Mouse (Mus musculus) kidney, embryonic 14.5 days (tissue): Measurements from ENCODE around the gene Gclc. TPM values are rescaled to one million over a fixed set of nuclear protein-coding genes. Genes with fewer than 3 reads are reported as not detected.

ENCODE experiments used
- ATAC-seq: fragments of 200-750 bp; cut with Nextera tagmentation; 2 replicates; pipeline ENCODE4 v1.8.0; 2017; ENCODE audit warnings: moderate number of reproducible peaks, mild to moderate bottlenecking, moderate TSS enrichment, moderate library complexity; ENCODE audit not compliant: low FRiP score, low TSS enrichment
- H3K27ac ChIP-seq: fragments of 300-500 bp; sonication (generic); 2 replicates; pipeline ENCODE4 v1.5.1; 2014; ENCODE audit warnings: low read depth, mild to moderate bottlenecking, low read length, moderate library complexity, mixed read lengths
- H3K27me3 ChIP-seq: fragments of 300-500 bp; sonication (generic); 2 replicates; pipeline ENCODE4 v1.6.1; 2014; ENCODE audit warnings: mild to moderate bottlenecking, low read length; ENCODE audit not compliant: control insufficient read depth, insufficient read depth
- H3K36me3 ChIP-seq: fragments of 300-500 bp; sonication (generic); 2 replicates; pipeline ENCODE4 v1.6.1; 2014; ENCODE audit warnings: low read length, mixed read lengths; ENCODE audit not compliant: control insufficient read depth, insufficient read depth
- H3K4me1 ChIP-seq: fragments of 300-500 bp; sonication (generic); 2 replicates; pipeline ENCODE4 v1.6.1; 2014; ENCODE audit warnings: low read length, mixed read lengths; ENCODE audit not compliant: control insufficient read depth, insufficient read depth
- H3K4me2 ChIP-seq: fragments of 300-500 bp; sonication (generic); replicated peaks from 2 replicates; pipeline ENCODE4 v1.6.1; 2014; ENCODE audit warnings: low read depth, mild to moderate bottlenecking, low read length
- H3K4me3 ChIP-seq: fragments of 300-500 bp; sonication (generic); 2 replicates; pipeline ENCODE4 v1.5.1; 2014; ENCODE audit warnings: mild to moderate bottlenecking, low read length
- H3K9ac ChIP-seq: fragments of 300-500 bp; sonication (generic); 2 replicates; pipeline ENCODE4 v1.6.1; 2014; ENCODE audit warnings: low read depth, mild to moderate bottlenecking, low read length, moderate library complexity
- H3K9me3 ChIP-seq: fragments of 300-500 bp; sonication (generic); 2 replicates; pipeline ENCODE4 v1.6.1; 2016; ENCODE audit warnings: low read length; ENCODE audit not compliant: control insufficient read depth
- WGBS: fragments of 180-500 bp; shearing (Covaris S2); extraction: QIAGEN DNeasy Blood & Tissue Kit; methylation state at CpG from one replicate; pipeline ENCODE4 v1.1.7; 2014; 5-methylcytosine and 5-hydroxymethylcytosine counted together
- polyA plus RNA-seq: library from polyadenylated mRNA; unstranded; fragments of >200 nt; fragmentation: Nextera tagmentation; extraction: Ambion mirVana; gene quantifications from 2 replicates; pipeline ENCODE4 v1.2.1, GENCODE M21; 2014

Gene Gclc
- polyA plus RNA-seq, 1 experiment from 2014 or later = 30.0 TPM

DNA sequence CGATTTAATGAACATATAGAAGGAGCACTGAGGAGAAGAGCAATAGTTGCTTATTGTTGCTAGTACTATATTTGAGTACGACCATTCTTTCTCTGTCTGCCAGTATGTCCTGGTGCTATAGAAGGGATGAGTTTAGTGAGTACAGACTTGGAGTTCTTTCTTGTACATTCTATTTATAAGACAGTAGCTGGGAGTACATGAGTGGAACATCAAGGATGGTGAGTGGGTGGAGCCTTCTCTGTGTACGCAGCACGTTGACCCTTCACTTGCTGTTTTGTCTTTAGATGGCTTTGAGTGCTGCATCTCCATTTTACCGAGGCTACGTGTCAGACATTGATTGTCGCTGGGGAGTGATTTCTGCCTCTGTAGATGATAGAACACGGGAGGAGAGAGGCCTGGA lies 31.1 kb downstream of the Gclc start:
- H3K27ac ChIP-seq = no peak overlapping the region
- no peaks in the 10 kb centered on the region for H3K9me3 ChIP-seq
- peaks cover 7% of the 10 kb centered on the region; the same call in 1 of the 2 replicates for H3K4me1 ChIP-seq
- 92% methylated on average over 8 of the region's 8 CpGs for WGBS
- H3K4me2 ChIP-seq = no peak overlapping the region
- H3K4me3 ChIP-seq = no peak overlapping the region
- no peak for ATAC-seq
- no peaks in the 10 kb centered on the region for H3K27me3 ChIP-seq
- H3K9ac ChIP-seq = no peak overlapping the region
- H3K36me3 ChIP-seq = peaks cover 39% of the 10 kb centered on the region

DNA sequence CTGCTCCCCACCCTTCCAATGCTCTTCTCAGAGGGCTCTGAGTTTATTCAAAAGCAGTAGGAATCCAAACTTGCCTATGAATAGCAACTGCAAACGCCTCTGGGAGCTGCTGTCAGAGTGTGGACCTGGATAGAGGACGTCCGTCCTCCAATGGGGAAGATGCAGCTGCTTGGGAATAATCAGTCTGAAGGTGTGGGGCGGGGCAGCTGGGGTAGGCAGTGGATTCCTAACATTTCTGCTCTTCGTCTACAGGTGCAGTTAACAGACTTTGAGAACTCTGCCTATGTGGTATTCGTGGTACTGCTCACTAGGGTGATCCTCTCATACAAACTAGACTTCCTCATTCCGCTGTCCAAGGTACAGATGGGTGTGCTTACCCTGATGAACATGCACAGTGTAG lies 33.6 kb downstream of the Gclc start:
- Histone ChIP-seq H3K36me3 (peaks cover 56% of the 10 kb centered on the region), H3K9ac (no peak overlapping the region), H3K4me3 (no peak overlapping the region), H3K27me3 (no peaks in the 10 kb centered on the region), H3K4me2 (no peak overlapping the region), H3K4me1 (peaks cover 5% of the 10 kb centered on the region; the same call in 1 of the 2 replicates), H3K9me3 (no peaks in the 10 kb centered on the region), H3K27ac (no peak overlapping the region)
- ATAC-seq = no peak
- 95% methylated on average over 7 of the region's 7 CpGs for WGBS

DNA sequence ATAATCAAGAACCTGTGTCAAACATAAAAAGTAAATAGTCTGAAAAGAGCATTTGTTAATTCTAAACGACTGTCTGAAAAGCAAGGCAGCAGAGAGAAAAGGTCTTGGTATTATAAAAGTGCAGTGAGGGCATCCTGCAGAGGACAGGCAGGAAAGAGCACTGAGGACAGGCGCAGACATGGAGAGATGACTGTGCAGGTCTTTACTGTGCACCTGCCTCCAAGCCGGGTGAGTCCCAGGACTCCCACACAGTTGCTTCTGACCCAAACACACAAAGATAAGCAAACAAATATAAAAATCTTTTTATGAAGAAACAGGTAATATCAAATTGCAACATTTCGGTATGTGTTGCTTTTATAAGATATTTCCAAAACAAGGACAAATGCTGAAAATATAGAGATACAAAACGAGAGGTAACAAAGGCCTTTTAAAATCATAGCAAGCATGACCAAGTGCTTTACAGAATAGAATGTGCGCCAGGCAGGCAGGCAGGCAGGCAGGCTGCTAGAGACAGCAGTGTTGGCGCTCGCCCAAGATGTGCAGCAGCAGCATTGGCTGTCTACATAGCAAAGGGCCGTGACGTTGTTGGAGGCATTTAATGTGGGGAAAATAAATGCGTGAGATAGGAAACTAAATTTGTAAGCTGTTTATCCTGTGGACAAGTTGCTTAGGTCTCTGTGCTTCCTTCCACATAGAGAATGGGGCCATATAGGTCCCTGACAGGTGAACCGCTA lies 35.4 kb downstream of the Gclc start:
- Histone ChIP-seq H3K4me1 (no peaks in the 10 kb centered on the region), H3K4me3 (no peak overlapping the region), H3K36me3 (peaks cover 64% of the 10 kb centered on the region), H3K4me2 (no peak overlapping the region), H3K27me3 (no peaks in the 10 kb centered on the region), H3K9ac (no peak overlapping the region), H3K9me3 (peaks cover 1% of the 10 kb centered on the region; the same call in 1 of the 2 replicates), H3K27ac (no peak overlapping the region)
- 87% methylated on average over 12 of the region's 12 CpGs for WGBS
- no peak for ATAC-seq

DNA sequence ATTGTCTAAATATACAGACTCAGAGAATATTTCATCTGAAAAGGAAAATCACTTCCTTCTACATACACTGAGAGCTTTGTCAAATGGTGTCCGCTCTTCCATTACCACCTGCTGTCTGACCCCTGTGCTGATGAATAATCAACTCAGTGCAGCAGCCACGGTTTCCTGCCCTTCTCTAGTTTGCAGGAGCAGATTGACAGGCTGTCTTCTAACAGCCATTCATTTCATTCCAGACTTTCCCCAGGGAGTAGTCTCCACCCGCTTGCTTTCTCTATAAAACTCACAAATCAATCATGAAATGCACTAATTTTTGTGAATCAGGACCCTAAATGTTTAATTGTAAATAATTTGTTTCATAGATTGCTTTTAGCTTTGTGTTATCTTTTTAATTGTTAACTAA lies 39.5 kb downstream of the Gclc start:
- no peak overlapping the region for H3K4me3 ChIP-seq
- H3K36me3 ChIP-seq = peaks cover 34% of the 10 kb centered on the region
- H3K4me2 ChIP-seq = no peak overlapping the region
- no peaks in the 10 kb centered on the region for H3K27me3 ChIP-seq
- H3K9ac ChIP-seq = no peak overlapping the region
- H3K27ac ChIP-seq = no peak overlapping the region
- WGBS = 56% methylated on average over 3 of the region's 3 CpGs
- no peak for ATAC-seq
- peaks cover 3% of the 10 kb centered on the region; the same call in 1 of the 2 replicates for H3K9me3 ChIP-seq
- no peaks in the 10 kb centered on the region for H3K4me1 ChIP-seq

DNA sequence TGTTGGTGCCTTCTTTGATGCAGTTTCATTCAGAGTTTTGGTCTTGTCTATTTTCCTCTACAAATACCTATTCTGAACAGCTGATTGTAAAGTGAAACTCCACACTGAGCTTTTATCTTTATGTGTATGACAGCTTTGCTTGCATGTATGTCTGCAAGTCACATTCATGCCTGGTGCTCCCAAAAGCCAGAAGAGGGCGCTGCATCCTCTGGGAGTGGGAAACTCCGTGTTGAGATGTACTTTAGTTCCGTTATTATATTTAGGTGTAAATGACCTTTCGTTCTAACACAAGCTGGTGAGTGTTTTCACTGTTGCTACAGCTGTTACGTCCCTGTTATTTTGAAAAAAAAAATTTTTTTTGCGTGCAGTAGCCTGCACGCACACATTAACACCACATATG lies 48.1 kb downstream of the Gclc start:
- no peaks in the 10 kb centered on the region for H3K36me3 ChIP-seq
- no peak overlapping the region for H3K27ac ChIP-seq
- H3K4me3 ChIP-seq = no peak overlapping the region
- no peaks in the 10 kb centered on the region for H3K9me3 ChIP-seq
- H3K4me1 ChIP-seq = no peaks in the 10 kb centered on the region
- ATAC-seq = no peak
- H3K9ac ChIP-seq = no peak overlapping the region
- H3K4me2 ChIP-seq = no peak overlapping the region
- 53% methylated on average over 7 of the region's 7 CpGs for WGBS
- no peaks in the 10 kb centered on the region for H3K27me3 ChIP-seq

DNA sequence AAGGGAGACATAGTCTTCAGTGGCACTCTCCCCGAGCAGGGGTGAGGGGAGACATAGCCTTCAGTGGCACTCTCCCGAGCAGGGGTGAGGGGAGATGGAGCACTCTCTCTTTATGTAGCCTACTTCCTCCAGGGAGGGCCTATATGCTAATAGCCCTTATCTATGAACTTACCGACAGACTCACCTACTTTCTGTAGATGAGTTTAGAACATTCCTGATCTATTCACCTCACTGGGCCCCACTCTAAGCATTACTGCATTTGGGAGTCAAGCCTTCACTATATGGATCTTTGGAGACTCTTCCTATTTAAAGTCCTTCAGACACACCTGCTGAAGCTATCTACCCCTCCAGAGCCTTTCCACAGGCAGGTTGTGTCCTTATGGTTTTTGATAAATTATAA lies 52.1 kb downstream of the Gclc start:
- no peaks in the 10 kb centered on the region for H3K36me3 ChIP-seq
- no peaks in the 10 kb centered on the region for H3K4me1 ChIP-seq
- peak overlapping the region; percentile 25; the same call in 1 of the 2 replicates for H3K9ac ChIP-seq
- ATAC-seq = peak; percentile 51; the same call in 1 of the 2 replicates
- peak overlapping the region; percentile 17; the same call in 1 of the 2 replicates for H3K4me3 ChIP-seq
- WGBS = 48% methylated on average over 3 of the region's 3 CpGs
- H3K27ac ChIP-seq = peak overlapping the region; percentile 56; the same call in 1 of the 2 replicates
- H3K9me3 ChIP-seq = no peaks in the 10 kb centered on the region
- no peaks in the 10 kb centered on the region for H3K27me3 ChIP-seq
- peak overlapping the region; percentile 46 for H3K4me2 ChIP-seq

DNA sequence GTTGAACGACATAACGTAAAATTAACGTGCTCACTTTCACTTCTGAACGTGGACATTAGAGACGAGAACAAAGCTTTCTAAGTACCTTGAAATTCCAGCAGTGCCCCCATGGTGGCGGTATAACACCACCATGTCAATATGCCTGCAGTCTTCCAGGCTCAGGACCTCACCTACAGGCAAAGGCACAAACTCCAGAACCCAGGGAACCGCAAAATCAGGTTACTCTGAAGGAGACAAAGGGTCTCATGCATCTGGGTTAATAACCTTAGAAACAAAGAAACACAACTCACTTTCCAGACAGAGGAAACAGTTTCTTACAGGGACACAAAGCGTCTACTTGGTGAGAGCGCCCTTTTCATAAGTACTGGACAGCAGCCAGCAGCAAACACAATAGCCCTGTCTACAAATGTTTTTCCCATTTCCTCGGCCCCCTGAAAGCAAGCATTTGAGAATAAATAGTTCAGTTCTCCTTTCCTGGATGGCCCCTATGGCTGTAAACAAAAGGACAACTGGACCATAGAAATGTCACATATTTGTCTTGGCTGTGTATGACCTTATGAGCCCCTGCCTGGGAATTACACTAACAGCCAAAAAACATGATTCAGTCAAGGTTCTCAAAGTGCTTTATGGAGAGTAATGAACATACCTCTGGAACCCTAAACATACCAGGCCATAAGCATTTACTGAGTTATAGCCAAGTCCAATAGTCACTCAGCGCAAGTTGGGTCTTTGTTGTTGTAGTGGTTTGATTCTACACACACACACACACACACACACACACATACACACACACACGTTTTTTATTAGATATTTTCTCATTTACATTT lies 52.7 kb downstream of the Gclc start:
- H3K4me1 ChIP-seq = no peaks in the 10 kb centered on the region
- peak overlapping the region; percentile 25 for H3K9ac ChIP-seq
- no peaks in the 10 kb centered on the region for H3K9me3 ChIP-seq
- no peaks in the 10 kb centered on the region for H3K36me3 ChIP-seq
- peak overlapping the region; percentile 17; the same call in 1 of the 2 replicates for H3K4me3 ChIP-seq
- H3K27ac ChIP-seq = peak overlapping the region; percentile 56; the same call in 1 of the 2 replicates
- peak; percentile 86 for ATAC-seq
- 22% methylated on average over 12 of the region's 12 CpGs for WGBS
- H3K27me3 ChIP-seq = no peaks in the 10 kb centered on the region
- peak overlapping the region; percentile 46 for H3K4me2 ChIP-seq

DNA sequence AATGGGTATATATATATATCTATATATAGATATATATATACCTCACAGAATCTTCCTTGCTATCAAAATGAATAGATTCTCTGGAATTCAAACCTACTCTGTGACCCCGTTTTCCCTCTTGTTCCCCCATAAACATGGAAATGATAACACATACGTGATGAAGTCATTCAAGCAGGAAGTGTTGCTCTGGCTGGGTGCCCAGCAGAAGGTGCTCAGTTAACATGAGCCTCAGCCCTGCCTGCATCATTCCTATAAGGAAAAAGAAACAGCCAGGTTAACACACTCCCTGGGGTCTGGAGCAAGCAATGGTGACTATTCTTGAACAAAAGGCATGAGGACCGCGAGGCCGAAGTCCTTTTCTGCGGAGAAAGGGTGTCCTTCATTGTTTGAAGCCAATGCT lies 54.1 kb downstream of the Gclc start:
- H3K27me3 ChIP-seq = no peaks in the 10 kb centered on the region
- no peak overlapping the region for H3K4me3 ChIP-seq
- H3K27ac ChIP-seq = no peak overlapping the region
- H3K4me2 ChIP-seq = no peak overlapping the region
- ATAC-seq = no peak
- no peaks in the 10 kb centered on the region for H3K36me3 ChIP-seq
- no peak overlapping the region for H3K9ac ChIP-seq
- no peaks in the 10 kb centered on the region for H3K9me3 ChIP-seq
- H3K4me1 ChIP-seq = no peaks in the 10 kb centered on the region
- 85% methylated on average over 6 of the region's 6 CpGs for WGBS

DNA sequence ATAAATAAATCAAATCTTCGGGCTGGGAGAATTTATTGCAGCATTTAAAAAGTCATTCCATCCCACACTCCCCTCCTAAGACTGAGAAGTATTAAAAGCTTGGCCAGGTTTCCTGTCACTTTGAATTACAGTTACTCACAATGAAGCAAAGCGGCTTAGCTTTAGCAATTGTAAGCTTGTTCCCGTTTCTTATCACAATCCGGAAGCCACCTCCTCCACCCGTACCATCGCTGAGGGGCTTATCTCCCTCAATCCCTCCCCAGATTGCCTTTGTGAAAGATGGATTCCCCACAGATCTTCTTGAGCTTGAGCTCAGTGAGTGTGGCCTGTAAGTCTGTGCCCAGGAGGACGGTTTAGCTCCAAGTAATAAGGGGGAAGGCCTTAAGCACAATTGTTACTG lies 64.5 kb downstream of the Gclc start:
- H3K27ac ChIP-seq = no peak overlapping the region
- H3K36me3 ChIP-seq = no peaks in the 10 kb centered on the region
- H3K4me3 ChIP-seq = no peak overlapping the region
- H3K4me1 ChIP-seq = no peaks in the 10 kb centered on the region
- H3K27me3 ChIP-seq = no peaks in the 10 kb centered on the region
- peaks cover 4% of the 10 kb centered on the region for H3K9me3 ChIP-seq
- no peak overlapping the region for H3K4me2 ChIP-seq
- 41% methylated on average over 7 of the region's 7 CpGs for WGBS
- peak; percentile 75; the same call in 1 of the 2 replicates for ATAC-seq
- no peak overlapping the region for H3K9ac ChIP-seq
